Mouse (Mus musculus): ENCODE measurements around the gene Fbrsl1.
"Not testable (repeated sequence)": the region's sequence is repeated elsewhere in the genome, so short reads cannot be mapped to it uniquely, and the experiment has no call there.

Fbrsl1 gene

GRCm38 (mm10) chr5:110449294-110449693, 991 bp upstream of the Fbrsl1 start:
- DNase-seq (ENCODE audit: low spot score) = no peak

- DNase-seq (ENCODE audit: low spot score) = no peak
Observed at GRCm38 (mm10) chr5:110447720-110448435, 425 bp downstream of the Fbrsl1 start.

- DNase-seq (ENCODE audit: low spot score) = no peak
Observed at GRCm38 (mm10) chr5:110444509-110444908, 3.8 kb downstream of the Fbrsl1 start.

- no peak for DNase-seq (ENCODE audit: low spot score)
Observed at GRCm38 (mm10) chr5:110442966-110443590, 5.2 kb downstream of the Fbrsl1 start.

GRCm38 (mm10) chr5:110439565-110440310, 8.6 kb downstream of the Fbrsl1 start:
- no peak for DNase-seq (ENCODE audit: low spot score)

DNA sequence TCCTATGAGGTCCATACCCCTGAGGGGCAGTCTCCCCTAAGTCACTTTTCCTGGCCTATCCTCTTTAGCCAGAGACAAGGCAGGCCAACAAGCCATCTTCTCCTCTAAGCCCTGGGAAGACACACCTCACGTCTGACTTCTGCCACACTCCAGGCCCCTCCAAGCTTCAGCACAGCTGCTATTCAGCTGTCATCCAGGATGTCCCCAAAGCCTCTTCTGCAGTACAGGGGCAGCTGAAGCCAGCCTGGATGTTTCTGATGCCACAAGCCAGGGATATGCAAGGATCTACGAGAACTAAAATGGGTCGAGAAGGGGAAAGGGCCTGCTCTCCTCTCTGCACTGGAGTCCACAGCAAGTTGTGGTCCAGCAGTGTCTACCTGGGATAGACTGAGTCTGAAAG, 9.7 kb downstream of the Fbrsl1 start:
- DNase-seq (ENCODE audit: low spot score) = no peak

- DNase-seq (ENCODE audit: low spot score) = no peak
Observed at GRCm38 (mm10) chr5:110437632-110438261, 10.6 kb downstream of the Fbrsl1 start.

DNA sequence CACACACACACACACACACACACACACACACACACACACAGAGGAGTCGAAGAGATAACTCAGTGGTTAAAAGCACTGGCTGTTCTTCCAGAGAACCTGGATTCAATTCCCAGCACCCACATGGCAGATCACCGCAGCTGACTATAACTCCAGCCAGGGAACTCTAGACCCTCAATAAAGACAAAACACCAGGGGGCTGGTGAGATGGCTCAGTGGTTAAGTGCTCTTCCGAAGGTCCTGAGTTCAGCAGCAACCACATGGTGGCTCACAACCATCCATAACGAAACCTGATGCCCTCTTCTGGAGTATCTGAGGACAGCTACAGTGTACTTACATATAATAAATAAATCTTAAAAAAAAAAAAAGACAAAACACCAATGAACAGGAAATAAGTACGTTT, 12.1 kb downstream of the Fbrsl1 start:
- DNase-seq (ENCODE audit: low spot score) = not testable (repeated sequence)

DNA sequence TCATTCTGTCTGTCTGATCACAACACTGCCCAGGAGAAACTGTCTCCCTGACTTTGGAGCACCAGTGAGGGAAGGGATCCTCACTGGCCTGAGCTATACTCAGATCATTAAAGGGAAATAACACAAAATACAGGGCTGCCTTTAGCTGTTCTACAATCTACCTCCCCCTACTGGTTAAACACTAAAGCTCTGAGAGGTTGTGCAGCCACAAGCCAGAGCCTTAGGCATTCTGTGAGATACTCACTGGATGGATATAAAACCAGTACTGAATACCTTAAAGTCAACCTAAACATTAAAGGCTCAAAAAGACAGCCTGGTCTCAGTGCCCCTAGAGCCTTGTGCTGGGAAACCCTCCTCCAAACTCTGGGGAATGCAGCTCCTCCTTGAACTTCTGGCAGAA, 13.5 kb downstream of the Fbrsl1 start:
- no peak for DNase-seq (ENCODE audit: low spot score)

DNA sequence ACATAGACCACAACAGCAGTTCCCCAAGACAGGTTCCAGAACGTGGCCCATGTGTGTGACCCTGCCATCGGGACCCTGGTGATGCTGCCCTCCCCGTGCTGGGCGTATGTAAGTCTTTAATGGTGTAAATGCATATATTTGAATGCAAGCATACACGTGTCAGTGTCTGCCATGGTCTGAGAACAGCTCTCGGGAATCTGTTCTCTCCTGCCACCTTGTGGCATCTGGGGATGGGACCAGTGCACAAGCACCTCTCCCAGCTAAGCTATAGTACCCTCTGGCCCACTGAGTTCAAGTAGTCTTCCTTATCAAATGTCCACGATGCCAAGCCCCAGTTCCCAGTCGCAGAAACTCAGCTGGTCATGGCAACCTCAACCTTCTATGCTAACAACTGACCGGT, 19.3 kb downstream of the Fbrsl1 start:
- no peak for DNase-seq (ENCODE audit: low spot score)

- no peak for DNase-seq (ENCODE audit: low spot score)
Observed at GRCm38 (mm10) chr5:110428290-110428689, 20.0 kb downstream of the Fbrsl1 start.

GRCm38 (mm10) chr5:110425187-110425586, 23.1 kb downstream of the Fbrsl1 start:
- DNase-seq (ENCODE audit: low spot score) = no peak

DNA sequence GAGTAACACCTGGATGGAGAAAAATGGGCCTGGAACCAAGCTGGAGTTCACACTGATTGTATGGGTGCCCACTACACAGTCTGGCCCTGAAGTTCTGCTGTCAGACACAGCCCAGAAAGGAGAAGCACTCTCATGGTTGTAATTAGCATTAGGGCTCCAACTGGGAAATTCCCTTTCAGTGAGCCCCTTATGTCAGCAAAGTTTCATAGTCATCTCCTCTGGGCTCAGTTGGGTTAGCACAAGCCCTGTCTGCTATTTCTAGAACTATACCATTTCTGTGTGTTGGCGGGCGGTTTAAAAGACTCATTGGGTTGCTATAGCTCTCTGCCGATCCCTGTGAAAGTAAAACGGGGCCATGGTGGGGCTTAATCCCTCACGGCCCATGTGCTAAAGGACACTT, 24.1 kb downstream of the Fbrsl1 start:
- DNase-seq (ENCODE audit: low spot score) = no peak

DNA sequence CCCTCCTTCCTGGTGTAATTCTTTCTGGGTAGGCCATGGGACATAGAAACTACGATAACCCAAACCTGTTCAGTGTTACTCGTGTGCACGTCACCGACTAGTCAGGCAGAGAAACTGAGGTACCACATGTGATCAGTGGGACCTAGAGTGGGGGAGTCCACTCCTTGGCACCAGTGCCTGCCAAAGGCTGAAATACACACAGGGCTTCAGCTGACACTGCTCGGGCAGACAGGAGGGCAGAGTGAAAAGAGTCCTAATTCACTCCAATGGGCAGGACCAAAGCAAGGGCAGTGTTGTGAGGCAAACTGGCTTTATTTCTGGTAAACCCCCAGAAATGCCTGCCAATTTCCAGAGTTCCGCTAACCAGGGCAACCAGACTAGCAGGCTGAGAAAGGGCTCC, 26.9 kb downstream of the Fbrsl1 start:
- no peak for DNase-seq (ENCODE audit: low spot score)

DNA sequence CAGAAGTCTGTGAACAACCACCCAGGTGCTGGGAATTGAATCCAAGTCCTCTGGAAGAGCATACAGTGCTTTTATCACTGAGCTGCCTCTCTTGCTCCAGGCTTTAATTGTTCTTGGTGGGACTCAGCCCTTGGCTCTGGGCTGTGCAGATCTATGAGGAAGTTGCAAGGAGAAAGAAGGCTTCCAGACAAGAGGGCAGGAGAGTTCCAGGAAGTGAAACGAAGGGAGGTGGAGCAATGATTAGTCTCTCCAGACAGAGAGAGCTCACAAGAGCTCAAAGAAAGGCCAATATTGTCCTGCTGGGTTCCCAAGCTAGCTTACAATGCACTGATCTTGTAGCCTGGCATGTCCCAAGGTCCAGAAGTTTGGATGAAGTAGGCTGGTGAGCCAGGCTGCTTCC, 27.4 kb downstream of the Fbrsl1 start:
- DNase-seq (ENCODE audit: low spot score) = no peak

- DNase-seq (ENCODE audit: low spot score) = no peak
Observed at GRCm38 (mm10) chr5:110420201-110420600, 28.1 kb downstream of the Fbrsl1 start.

GRCm38 (mm10) chr5:110418523-110418911, 29.8 kb downstream of the Fbrsl1 start:
- DNase-seq (ENCODE audit: low spot score) = no peak

- DNase-seq (ENCODE audit: low spot score) = no peak
Observed at GRCm38 (mm10) chr5:110417756-110418522, 30.4 kb downstream of the Fbrsl1 start.

- DNase-seq (ENCODE audit: low spot score) = peak; percentile 54
Observed at GRCm38 (mm10) chr5:110416825-110417401, 31.4 kb downstream of the Fbrsl1 start.

GRCm38 (mm10) chr5:110415806-110416700, 32.2 kb downstream of the Fbrsl1 start:
- no peak for DNase-seq (ENCODE audit: low spot score)

Measured in layer of hippocampus, adult 9-10 months (tissue).